Mouse (Mus musculus) embryonic stem cell, embryonic (primary cell): ENCODE results near the gene Mcrip1.

Experiments
- CTCF ChIA-PET, 4 experiments: fragments of 300-600 bp in 2 of 4; fragments of 350-600 bp in 2 of 4; sonication (Branson Sonifier 250); formaldehyde crosslinking; loops; one replicate each; lab custom pipeline; 2022; ENCODE audit warnings: inconsistent platforms in 2 of 4; lab: Charles Lee
- POLR2A ChIA-PET, 4 experiments: fragments of 300-600 bp in 2 of 4; fragments of 350-600 bp in 2 of 4; sonication (Branson Sonifier 250); formaldehyde crosslinking; loops; one replicate each; lab custom pipeline; 2022; ENCODE audit warnings: antibody characterized with exemption in 4 of 4, inconsistent platforms in 1 of 4; lab: Charles Lee

The Mcrip1 gene

DNA sequence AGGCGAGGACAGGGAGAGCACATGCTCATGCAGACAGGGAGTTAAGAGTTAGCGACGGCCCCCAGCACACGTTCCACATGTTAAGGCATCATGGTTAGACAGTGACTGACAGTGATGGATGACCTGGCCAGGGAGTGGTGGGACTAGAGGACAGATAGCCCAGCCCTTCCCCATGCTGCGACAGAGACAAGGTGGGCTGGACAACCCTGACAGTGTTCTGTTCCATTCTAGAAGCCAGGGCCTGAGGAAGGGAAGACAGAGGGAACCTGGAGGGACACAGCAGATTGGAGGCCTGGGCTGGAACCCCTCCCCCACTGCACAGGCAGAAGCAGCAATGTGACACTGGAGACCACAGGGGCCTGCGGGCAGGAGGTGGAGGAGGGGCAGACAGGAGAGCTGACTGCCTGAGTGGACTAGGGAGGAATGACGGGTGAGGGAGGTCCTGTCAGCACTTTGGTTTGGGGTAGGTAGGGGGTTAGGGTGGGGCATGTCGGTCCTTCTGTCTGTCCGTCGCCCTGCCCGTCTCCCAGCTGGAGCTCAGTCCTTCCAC is 29.2 kb upstream of the Mcrip1 start:
- ChIA-PET POLR2A (interaction anchor here in 3 of 4 experiments (0.6 to 16.3 kb wide), 47 partner anchors 9 to 372 kb away, joined by 3 to 358 read pairs (median 5); partner anchors contain the start of genes Alyref (in 2 of the 3), Cenpx (in 2 of the 3), Lrrc45 (in 2 of the 3) and Sirt7 (in 2 of the 3)), CTCF (interaction anchor here in 3 of 4 experiments (0.7 to 2.6 kb wide), 22 partner anchors 9 to 155 kb away, joined by 3 to 25 read pairs (median 4); partner anchors contain the start of genes Arl16 (in 1 of the 3) and Pycr1 (in 1 of the 3))

- ChIA-PET POLR2A (interaction anchor here in 3 of 4 experiments (0.6 to 16.3 kb wide), 32 partner anchors 8 to 670 kb away, joined by 3 to 358 read pairs (median 7); partner anchors contain the start of genes Alyref (in 2 of the 3), Slc25a10 (in 2 of the 3), Anapc11 (in 1 of the 3) and Fasn (in 1 of the 3)), CTCF (interaction anchor here (0.5 to 2.4 kb wide), 18 partner anchors 7 to 1937 kb away, joined by 3 to 25 read pairs (median 4); partner anchors contain the start of gene Pycr1 (in 2 of the 4))
Measured at GRCm38 (mm10) chr11:120578024-120578693, 28.6 kb upstream of the Mcrip1 start.

GRCm38 (mm10) chr11:120577211-120578023 is 27.9 kb upstream of the Mcrip1 start:
- POLR2A ChIA-PET: interaction anchor here in 3 of 4 experiments (0.6 to 16.3 kb wide), 50 partner anchors 8 to 669 kb away, joined by 3 to 358 read pairs (median 4); partner anchors contain the start of genes Alyref (in 2 of the 3), Mrpl12 (in 2 of the 3), Slc25a10 (in 2 of the 3) and Anapc11 (in 1 of the 3)

DNA sequence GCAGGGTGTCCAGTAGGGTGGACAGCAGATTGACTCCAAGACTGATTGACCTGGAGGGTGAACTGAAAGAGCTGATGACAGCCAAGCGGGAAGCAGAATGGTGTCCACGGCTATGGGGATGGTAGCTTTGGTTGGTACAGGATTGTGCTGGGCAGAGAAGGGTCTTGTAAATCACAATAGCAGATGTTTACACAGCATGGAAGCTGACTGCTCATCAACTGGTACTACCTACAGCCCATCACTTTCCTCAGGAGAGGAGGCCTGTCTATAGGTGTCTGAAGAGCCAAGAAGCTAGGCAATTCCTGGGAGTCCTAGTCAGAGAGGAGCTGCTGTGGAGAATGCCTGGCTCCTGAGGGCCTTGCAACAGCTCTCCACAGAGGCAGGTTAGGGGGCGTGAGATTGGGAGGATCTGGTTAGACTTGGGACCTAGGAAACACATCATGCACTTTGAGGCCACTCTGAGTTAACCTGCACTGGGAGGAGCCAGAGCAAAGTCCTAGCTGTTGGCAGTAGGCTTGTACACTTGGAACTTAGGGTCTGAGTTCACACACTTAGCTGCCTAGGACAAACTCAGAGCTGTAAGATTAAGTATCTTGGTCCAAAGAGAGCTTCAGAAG is 26.9 kb upstream of the Mcrip1 start:
- CTCF ChIA-PET: interaction anchor here in 3 of 4 experiments (0.7 to 1.9 kb wide), 13 partner anchors 9 to 200 kb away, joined by 3 to 14 read pairs (median 4); partner anchors contain the start of genes Pycr1 (in 2 of the 3) and Lrrc45 (in 1 of the 3)
- POLR2A ChIA-PET: interaction anchor here (0.6 to 16.3 kb wide), 42 partner anchors 8 to 394 kb away, joined by 3 to 358 read pairs (median 4); partner anchors contain the start of genes Alyref (in 2 of the 4), Mrpl12 (in 2 of the 4), Slc25a10 (in 2 of the 4) and Anapc11 (in 1 of the 4)

More at GRCm38 (mm10) chr11:120577211-120578023, 27.9 kb upstream of the Mcrip1 start:
- CTCF ChIA-PET: interaction anchor here (0.5 to 1.9 kb wide), 24 partner anchors 8 to 1937 kb away, joined by 3 to 14 read pairs (median 4); partner anchors contain the start of genes Pycr1 (in 2 of the 4) and Lrrc45 (in 1 of the 4)

GRCm38 (mm10) chr11:120575940-120576339 is 26.4 kb upstream of the Mcrip1 start:
- CTCF ChIA-PET: interaction anchor here in 2 of 4 experiments (1.6 to 1.9 kb wide), 2 partner anchors 138 to 200 kb away, joined by 3 to 6 read pairs; partner anchors contain the start of gene Lrrc45 (in 1 of the 2)
- POLR2A ChIA-PET: interaction anchor here in 3 of 4 experiments (0.8 to 16.3 kb wide), 21 partner anchors 9 to 274 kb away, joined by 3 to 358 read pairs (median 8); partner anchors contain the start of genes Pycr1 (in 2 of the 3), Slc25a10 (in 2 of the 3), Alyref (in 1 of the 3) and Anapc11 (in 1 of the 3)

GRCm38 (mm10) chr11:120575046-120575445 is 25.5 kb upstream of the Mcrip1 start:
- ChIA-PET CTCF (interaction anchor here in 1 of 4 experiments (0.5 to 3.4 kb wide), 2 partner anchors 7 to 128 kb away, joined by 5 to 18 read pairs; no protein-coding TSS in a partner anchor), POLR2A (interaction anchor here (0.6 to 16.3 kb wide), 42 partner anchors 10 to 572 kb away, joined by 3 to 358 read pairs (median 5); partner anchors contain the start of genes Mcrip1 (in 2 of the 4), Mrpl12 (in 2 of the 4), Npb (in 2 of the 4) and Ppp1r27 (in 2 of the 4))

DNA sequence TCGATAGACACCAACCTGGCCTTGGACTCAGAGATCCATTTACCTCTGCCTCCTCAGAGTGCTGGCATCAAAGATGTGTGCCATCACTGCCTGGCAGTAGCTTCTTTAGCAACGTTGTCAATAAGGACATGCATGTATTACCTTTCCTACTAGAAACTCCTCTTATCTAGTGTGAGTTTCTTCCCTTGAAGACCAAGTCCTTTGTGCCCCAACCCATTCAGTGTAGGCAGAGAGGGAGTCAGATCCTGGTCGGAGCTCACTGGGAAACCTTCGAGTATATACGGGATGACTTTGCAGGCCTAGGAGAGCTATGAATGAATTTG is 24.7 kb upstream of the Mcrip1 start:
- POLR2A ChIA-PET: interaction anchor here (0.6 to 16.3 kb wide), 68 partner anchors 8 to 631 kb away, joined by 3 to 358 read pairs (median 6); partner anchors contain the start of genes Mrpl12 (in 4 of the 4), Arl16 (in 3 of the 4), Pycr1 (in 3 of the 4) and Arhgdia (in 2 of the 4)
- CTCF ChIA-PET: interaction anchor here in 2 of 4 experiments (0.6 to 3.4 kb wide), 4 partner anchors 8 to 202 kb away, joined by 3 to 18 read pairs (median 7); no protein-coding TSS in a partner anchor

DNA sequence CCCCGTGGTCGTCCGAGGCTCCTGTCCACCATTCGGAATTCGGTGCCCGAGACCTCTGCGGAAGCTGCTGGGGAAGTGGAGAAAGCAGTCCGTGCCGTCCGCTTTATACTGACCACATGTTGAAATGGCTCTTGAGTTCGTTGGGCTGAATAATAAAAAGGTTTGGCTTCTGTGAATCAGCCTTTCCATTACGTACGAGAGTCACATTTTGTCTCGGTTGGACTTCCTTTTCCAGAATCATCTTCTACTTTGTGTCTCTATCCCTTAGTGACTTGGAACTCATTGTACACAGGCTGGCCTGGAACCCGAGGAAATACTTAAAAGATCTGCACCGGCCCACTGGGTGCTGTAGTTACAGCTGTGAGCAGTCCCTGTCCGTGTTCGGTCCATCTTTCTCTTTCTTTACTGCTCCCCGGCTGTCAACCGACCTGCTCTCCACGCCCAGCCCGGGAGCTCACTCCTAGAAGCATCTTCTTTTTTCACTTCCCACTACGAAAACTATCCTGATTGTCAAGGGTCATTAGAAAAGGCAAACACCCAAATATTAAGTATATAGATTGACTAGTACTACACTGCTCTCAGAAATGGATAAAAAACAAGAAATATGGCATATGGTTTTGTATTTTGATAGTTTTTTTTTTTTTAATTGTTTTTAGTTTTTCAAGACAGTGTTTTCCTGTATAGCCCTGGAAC is 24.2 kb upstream of the Mcrip1 start:
- CTCF ChIA-PET: interaction anchor here in 3 of 4 experiments (0.6 to 3.4 kb wide), 5 partner anchors 9 to 203 kb away, joined by 3 to 18 read pairs (median 5); no protein-coding TSS in a partner anchor
- POLR2A ChIA-PET: interaction anchor here (0.5 to 16.3 kb wide), 89 partner anchors 8 to 1099 kb away, joined by 3 to 358 read pairs (median 6); partner anchors contain the start of genes Arl16 (in 3 of the 4), Gcgr (in 3 of the 4), Mrpl12 (in 3 of the 4) and Pycr1 (in 3 of the 4)

DNA sequence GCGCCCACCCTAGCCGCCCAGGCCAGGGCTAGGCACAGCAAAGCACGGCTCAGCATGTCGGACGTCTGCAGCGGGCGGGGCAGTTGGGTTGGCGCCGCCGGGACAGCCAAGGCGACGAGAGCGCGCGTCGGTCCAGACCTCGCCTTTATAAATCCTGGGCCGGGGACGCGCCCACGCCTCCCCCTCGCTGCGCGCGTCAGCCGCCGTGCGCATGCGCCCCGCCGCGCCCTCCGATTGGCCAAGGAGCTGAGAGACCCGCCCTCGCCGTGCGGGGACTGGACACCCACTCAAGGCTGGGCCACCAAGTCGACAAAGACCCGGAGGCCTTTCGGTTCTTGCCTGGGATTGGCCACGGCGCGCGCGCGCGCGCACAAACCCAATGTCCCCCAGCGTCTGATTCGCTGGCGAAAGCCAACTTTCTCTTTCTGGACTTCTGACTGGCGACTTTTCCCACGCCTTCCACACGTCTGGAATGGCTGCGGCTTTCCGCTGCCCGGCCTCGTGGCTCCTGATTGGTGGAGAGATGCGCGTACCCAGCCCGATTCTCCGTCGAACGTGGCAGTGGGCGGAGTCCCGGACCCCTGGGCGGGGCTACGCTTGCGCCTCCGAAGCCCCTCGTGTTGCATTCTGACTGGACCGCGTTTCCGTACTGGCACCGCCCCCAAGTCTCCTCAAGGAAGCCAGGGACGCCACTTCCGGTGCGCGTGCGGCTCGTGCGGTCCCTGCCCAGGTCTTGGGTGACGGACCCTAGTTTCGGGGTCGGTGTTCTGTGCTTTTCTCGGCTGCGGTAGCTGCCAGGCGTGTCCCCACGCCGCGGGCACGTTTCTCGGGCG is 23.4 kb upstream of the Mcrip1 start, which contains the start of gene P4hb:
Gene P4hb, minus strand, starts transcription at position 502 of the 833 bp plus-strand sequence.
- POLR2A ChIA-PET: interaction anchor here (0.5 to 16.3 kb wide), 181 partner anchors 9 to 1100 kb away, joined by 3 to 358 read pairs (median 5); partner anchors contain the start of genes Arhgdia (in 3 of the 4), Arl16 (in 3 of the 4), Ccdc137 (in 3 of the 4) and Gcgr (in 3 of the 4)

GRCm38 (mm10) chr11:120572417-120572751 is 22.9 kb upstream of the Mcrip1 start:
- POLR2A ChIA-PET: interaction anchor here (0.6 to 16.3 kb wide), 140 partner anchors 8 to 1101 kb away, joined by 3 to 358 read pairs (median 6); partner anchors contain the start of genes Arhgdia (in 3 of the 4), Arl16 (in 3 of the 4), Gcgr (in 3 of the 4) and Mafg (in 3 of the 4)
- CTCF ChIA-PET: interaction anchor here in 3 of 4 experiments (0.6 to 3.4 kb wide), 12 partner anchors 10 to 643 kb away, joined by 3 to 18 read pairs (median 4); partner anchors contain the start of gene Rac3 (in 1 of the 3)

More for the DNA sequence above, 23.4 kb upstream of the Mcrip1 start, which contains the start of gene P4hb:
- CTCF ChIA-PET: interaction anchor here in 3 of 4 experiments (0.6 to 3.4 kb wide), 14 partner anchors 9 to 643 kb away, joined by 3 to 18 read pairs (median 3); partner anchors contain the start of gene Rac3 (in 1 of the 3)

- ChIA-PET POLR2A (interaction anchor here in 3 of 4 experiments (0.6 to 16.3 kb wide), 92 partner anchors 8 to 657 kb away, joined by 3 to 358 read pairs (median 10); partner anchors contain the start of genes Arhgdia (in 3 of the 3), Arl16 (in 3 of the 3), Gcgr (in 3 of the 3) and Mafg (in 3 of the 3)), CTCF (interaction anchor here in 2 of 4 experiments (0.7 to 3.4 kb wide), 9 partner anchors 9 to 204 kb away, joined by 3 to 18 read pairs (median 3); partner anchors contain the start of gene Rac3 (in 1 of the 2))
Measured at GRCm38 (mm10) chr11:120571754-120572416, 22.4 kb upstream of the Mcrip1 start.

DNA sequence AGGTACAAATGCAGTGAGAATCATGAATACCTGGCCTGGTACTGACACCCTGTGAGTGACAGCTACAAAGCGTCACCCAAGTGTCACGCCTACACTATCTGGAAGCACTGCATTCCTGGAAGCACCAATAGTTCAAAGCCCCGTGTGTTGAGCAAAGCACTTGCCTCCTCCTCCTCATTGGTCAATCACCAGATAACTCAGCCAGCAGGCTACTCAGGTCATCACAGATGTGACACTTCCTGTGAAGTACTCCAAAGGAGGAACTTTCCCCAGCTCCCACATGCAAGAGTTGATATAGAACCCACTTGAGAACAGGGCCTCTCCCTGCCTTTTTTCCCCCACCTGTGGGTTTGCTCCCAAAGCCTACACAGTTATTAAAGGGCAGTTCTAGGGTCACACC is 21.6 kb upstream of the Mcrip1 start:
- POLR2A ChIA-PET: interaction anchor here in 3 of 4 experiments (1.4 to 16.3 kb wide), 26 partner anchors 8 to 280 kb away, joined by 3 to 358 read pairs (median 26); partner anchors contain the start of genes Arhgdia (in 2 of the 3), Arl16 (in 2 of the 3), Mcrip1 (in 2 of the 3) and Ppp1r27 (in 2 of the 3)
- CTCF ChIA-PET: interaction anchor here in 1 of 4 experiments (0.8 to 1.0 kb wide), 2 partner anchors 9 to 78 kb away, joined by 3 read pairs; no protein-coding TSS in a partner anchor

- ChIA-PET CTCF (interaction anchor here in 3 of 4 experiments (0.6 to 1.6 kb wide), 6 partner anchors 9 to 337 kb away, joined by 3 to 7 read pairs (median 3); partner anchors contain the start of gene Gcgr (in 1 of the 3)), POLR2A (interaction anchor here in 2 of 4 experiments (0.6 to 20.6 kb wide), 19 partner anchors 5 to 235 kb away, joined by 3 to 358 read pairs (median 5); partner anchors contain the start of genes Arhgdia (in 2 of the 2), Arl16 (in 1 of the 2), Mcrip1 (in 1 of the 2) and P4hb (in 1 of the 2))
Measured at GRCm38 (mm10) chr11:120568324-120568723, 18.8 kb upstream of the Mcrip1 start.
